Mouse (Mus musculus): ENCODE measurements at regions not wholly inside any gene's neighbourhood (a gene's known extent, or its start where the extent isn't known, plus 50 kb on each side); places are given as distances from the start of the nearest gene placed in this dataset.

DNA sequence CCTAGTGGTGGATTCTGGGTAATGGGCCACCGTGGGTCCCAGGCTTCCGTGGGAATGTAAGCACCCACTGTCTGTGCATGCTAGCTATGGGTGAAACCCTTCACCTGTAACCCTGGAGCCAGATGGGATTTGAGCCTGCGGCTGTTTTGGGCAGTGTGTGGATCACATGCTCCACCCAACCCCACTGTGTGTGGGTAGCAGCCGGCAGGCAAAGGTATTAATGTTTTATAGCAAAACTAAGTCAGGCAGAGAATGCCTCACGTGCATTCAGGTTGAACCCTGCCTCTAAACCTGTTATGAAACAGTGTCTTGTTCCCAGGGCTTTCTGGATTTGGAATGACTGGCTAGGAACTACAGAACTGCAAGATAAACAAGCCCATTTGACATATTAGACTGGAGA lies 66.0 kb downstream of the Gadd45g start:
- Histone ChIP-seq H3K27ac (replicated peaks; ENCODE audit: low read depth, low read length) (no peak overlapping the region), H3K4me3 (replicated peaks; ENCODE audit: low read depth, low read length) (no peak overlapping the region), H3K4me1 (ENCODE audit: control insufficient read depth, insufficient read depth, low read length) (peaks cover 10% of the 10 kb centered on the region), H3K9me3 (ENCODE audit: control insufficient read depth, low read length) (no peaks in the 10 kb centered on the region), H3K4me2 (ENCODE audit: low read length) (no peak overlapping the region), H3K27me3 (ENCODE audit: control insufficient read depth, insufficient read depth, low read length) (peaks cover 24% of the 10 kb centered on the region), H3K9ac (replicated peaks; ENCODE audit: low read length) (no peak overlapping the region), H3K36me3 (ENCODE audit: control insufficient read depth, insufficient read depth, low read length) (no peaks in the 10 kb centered on the region)
- 87% methylated on average over 5 of the region's 5 CpGs for WGBS
- ATAC-seq (ENCODE audit: low FRiP score, low TSS enrichment), result no peak
- DNase-seq, result no peak

DNA sequence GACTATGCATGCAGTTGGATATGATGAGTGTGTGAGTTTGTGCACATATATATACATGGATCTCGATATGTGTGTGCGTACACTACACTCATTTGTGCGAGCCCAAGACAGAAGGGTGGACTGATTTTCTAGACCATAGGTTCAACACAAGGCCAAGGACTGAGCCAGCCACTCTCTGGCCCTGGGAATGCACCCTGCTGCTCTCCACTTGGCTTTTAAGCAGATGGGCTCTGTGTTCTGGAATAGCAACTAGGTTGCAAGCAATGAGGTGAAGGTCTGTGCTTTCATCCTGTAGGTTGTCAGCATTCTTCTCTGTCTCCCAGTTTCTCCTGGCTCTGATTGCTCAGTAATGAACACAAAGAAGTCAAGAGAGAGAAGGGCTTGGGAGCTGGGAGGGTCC lies 66.5 kb downstream of the Gadd45g start:
- ATAC-seq (ENCODE audit: low FRiP score, low TSS enrichment), result no peak
- Histone ChIP-seq H3K27me3 (ENCODE audit: control insufficient read depth, insufficient read depth, low read length) (peaks cover 24% of the 10 kb centered on the region), H3K27ac (replicated peaks; ENCODE audit: low read depth, low read length) (no peak overlapping the region), H3K36me3 (ENCODE audit: control insufficient read depth, insufficient read depth, low read length) (no peaks in the 10 kb centered on the region), H3K9ac (replicated peaks; ENCODE audit: low read length) (no peak overlapping the region), H3K4me2 (ENCODE audit: low read length) (no peak overlapping the region), H3K9me3 (ENCODE audit: control insufficient read depth, low read length) (no peaks in the 10 kb centered on the region), H3K4me1 (ENCODE audit: control insufficient read depth, insufficient read depth, low read length) (peaks cover 15% of the 10 kb centered on the region), H3K4me3 (replicated peaks; ENCODE audit: low read depth, low read length) (no peak overlapping the region)
- 97% methylated on average over 3 of the region's 3 CpGs for WGBS
- no peak for DNase-seq

DNA sequence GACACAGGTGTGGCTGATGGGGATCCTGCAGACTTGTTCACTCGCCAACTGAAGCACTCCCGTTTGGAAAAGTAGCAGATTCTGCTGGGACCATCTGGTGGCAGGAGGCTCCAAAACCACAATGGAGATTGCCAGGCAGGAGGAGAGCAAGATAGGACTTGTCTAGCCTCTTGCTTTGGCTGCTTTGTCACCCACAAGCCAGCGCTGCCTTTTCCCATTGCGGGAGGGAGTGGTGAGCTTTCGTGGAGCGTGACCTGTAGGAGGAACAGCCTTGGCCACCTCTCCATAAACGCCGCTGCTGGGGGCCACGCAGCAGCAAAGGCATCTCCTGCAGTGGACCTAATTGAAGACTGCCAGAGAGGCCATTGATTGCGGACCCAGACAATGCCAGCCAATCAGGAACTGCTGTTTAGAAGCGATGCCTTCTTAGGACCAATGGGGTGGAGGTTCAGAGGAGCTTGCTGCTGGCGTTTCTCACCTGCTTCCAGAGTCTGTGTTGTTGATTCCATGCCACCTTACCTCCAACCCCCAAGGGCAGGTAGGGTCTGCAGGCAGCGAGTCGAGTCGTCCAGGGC lies 70.3 kb downstream of the Gadd45g start:
- Histone ChIP-seq H3K4me2 (ENCODE audit: low read length) (peak overlapping the region; percentile 29; the same call in 1 of the 2 replicates), H3K36me3 (ENCODE audit: control insufficient read depth, insufficient read depth, low read length) (no peaks in the 10 kb centered on the region), H3K27me3 (ENCODE audit: control insufficient read depth, insufficient read depth, low read length) (peaks cover 24% of the 10 kb centered on the region), H3K9ac (replicated peaks; ENCODE audit: low read length) (no peak overlapping the region), H3K4me3 (replicated peaks; ENCODE audit: low read depth, low read length) (no peak overlapping the region), H3K4me1 (ENCODE audit: control insufficient read depth, insufficient read depth, low read length) (peaks cover 53% of the 10 kb centered on the region), H3K27ac (replicated peaks; ENCODE audit: low read depth, low read length) (peak overlapping the region; percentile 79; the same call in 1 of the 2 replicates), H3K9me3 (ENCODE audit: control insufficient read depth, low read length) (no peaks in the 10 kb centered on the region)
- ATAC-seq (ENCODE audit: low FRiP score, low TSS enrichment) (no peak), DNase-seq (no peak)
- 27% methylated on average over 15 of the region's 15 CpGs for WGBS

DNA sequence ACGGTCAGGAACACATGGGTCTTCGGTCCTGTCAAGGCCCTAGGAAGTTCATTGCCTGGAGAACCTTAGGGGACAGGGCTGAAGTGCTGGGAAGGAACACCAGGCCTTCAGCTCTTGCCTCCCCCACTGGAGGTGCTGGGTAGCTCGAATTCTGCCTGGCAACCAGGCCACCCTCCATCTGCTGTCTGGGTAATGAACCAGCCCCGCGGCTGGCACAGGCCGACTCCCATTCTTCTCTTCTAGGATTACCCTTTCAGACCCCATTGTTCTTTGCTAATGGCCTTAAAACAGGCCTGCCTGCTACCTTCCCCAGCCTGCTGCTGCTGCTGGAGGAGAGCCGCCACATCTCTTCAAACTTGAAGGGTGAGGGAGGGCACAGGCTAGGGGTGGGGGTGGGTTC lies 71.2 kb downstream of the Gadd45g start:
- 18% methylated on average over 7 of the region's 7 CpGs for whole genome bisulfite sequencing
- no peak overlapping the region for H3K9ac ChIP-seq (replicated peaks; ENCODE audit: low read length)
- peak; percentile 38; the same call in 1 of the 2 replicates for ATAC-seq (ENCODE audit: low FRiP score, low TSS enrichment)

DNA sequence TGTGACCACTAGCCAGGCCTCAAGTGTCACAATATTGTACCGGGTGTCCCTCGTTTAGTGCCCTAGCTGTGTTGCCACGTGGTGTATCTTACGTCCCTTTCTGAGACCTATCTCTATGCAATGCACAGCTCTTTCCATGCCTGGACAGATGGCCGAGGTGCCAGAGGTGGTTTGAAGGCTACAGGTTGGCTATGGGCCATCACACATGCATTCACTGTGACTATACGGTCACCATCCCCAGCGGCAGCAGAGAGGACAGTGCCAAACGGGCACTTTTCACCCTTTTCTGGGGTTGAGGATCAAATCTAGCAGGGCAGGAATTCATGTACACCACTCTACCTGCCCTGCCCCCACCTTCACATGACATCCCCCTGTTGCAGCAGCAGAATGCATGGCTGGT lies 71.6 kb downstream of the Gadd45g start:
- ATAC-seq (ENCODE audit: low FRiP score, low TSS enrichment) (peak; percentile 9; the same call in 1 of the 2 replicates), DNase-seq (no peak)
- 15% methylated on average over 8 of the region's 8 CpGs for WGBS
- Histone ChIP-seq H3K4me2 (ENCODE audit: low read length) (no peak overlapping the region; the same call in 1 of the 2 replicates), H3K4me3 (replicated peaks; ENCODE audit: low read depth, low read length) (no peak overlapping the region), H3K27me3 (ENCODE audit: control insufficient read depth, insufficient read depth, low read length) (peaks cover 16% of the 10 kb centered on the region; the same call in 1 of the 2 replicates), H3K27ac (replicated peaks; ENCODE audit: low read depth, low read length) (peak overlapping the region; percentile 79), H3K9ac (replicated peaks; ENCODE audit: low read length) (no peak overlapping the region), H3K9me3 (ENCODE audit: control insufficient read depth, low read length) (no peaks in the 10 kb centered on the region), H3K36me3 (ENCODE audit: control insufficient read depth, insufficient read depth, low read length) (no peaks in the 10 kb centered on the region), H3K4me1 (ENCODE audit: control insufficient read depth, insufficient read depth, low read length) (peaks cover 53% of the 10 kb centered on the region)

More for the DNA sequence above, 71.2 kb downstream of the Gadd45g start:
- peak overlapping the region; percentile 79 for H3K27ac ChIP-seq (replicated peaks; ENCODE audit: low read depth, low read length)
- H3K4me1 ChIP-seq (ENCODE audit: control insufficient read depth, insufficient read depth, low read length), result peaks cover 53% of the 10 kb centered on the region
- no peaks in the 10 kb centered on the region for H3K36me3 ChIP-seq (ENCODE audit: control insufficient read depth, insufficient read depth, low read length)
- peak; percentile 75 for DNase-seq
- H3K9me3 ChIP-seq (ENCODE audit: control insufficient read depth, low read length), result no peaks in the 10 kb centered on the region
- H3K4me3 ChIP-seq (replicated peaks; ENCODE audit: low read depth, low read length), result no peak overlapping the region
- peaks cover 21% of the 10 kb centered on the region for H3K27me3 ChIP-seq (ENCODE audit: control insufficient read depth, insufficient read depth, low read length)
- no peak overlapping the region for H3K4me2 ChIP-seq (ENCODE audit: low read length)

DNA sequence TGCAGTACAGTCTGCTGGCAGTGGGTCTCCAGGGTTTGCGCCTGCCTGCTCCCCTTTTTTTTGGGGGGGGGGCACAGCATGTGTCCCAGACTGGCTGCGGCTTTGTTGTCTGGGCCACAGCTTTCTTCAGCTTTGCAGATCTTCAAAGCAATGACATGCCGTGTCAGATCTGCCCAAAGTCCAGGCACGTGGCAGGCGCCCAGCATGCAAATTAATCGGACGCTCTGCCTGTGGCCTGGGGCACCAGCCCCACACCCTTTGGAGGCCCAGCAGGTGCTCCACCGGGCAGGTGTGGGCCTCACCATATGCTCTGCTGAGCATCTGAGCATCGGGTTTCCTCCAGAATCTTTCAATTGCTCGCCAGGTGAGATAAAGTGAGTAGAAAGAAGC lies 72.3 kb downstream of the Gadd45g start:
- peak overlapping the region; percentile 29; the same call in 1 of the 2 replicates for H3K9ac ChIP-seq (replicated peaks; ENCODE audit: low read length)
- H3K9me3 ChIP-seq (ENCODE audit: control insufficient read depth, low read length), result no peaks in the 10 kb centered on the region
- 5% methylated on average over 10 of the region's 10 CpGs for WGBS
- ATAC-seq (ENCODE audit: low FRiP score, low TSS enrichment) (peak; percentile 52; the same call in 1 of the 2 replicates), DNase-seq (peak; percentile 78)
- no peaks in the 10 kb centered on the region for H3K36me3 ChIP-seq (ENCODE audit: control insufficient read depth, insufficient read depth, low read length)
- H3K4me3 ChIP-seq (replicated peaks; ENCODE audit: low read depth, low read length), result no peak overlapping the region
- peaks cover 10% of the 10 kb centered on the region for H3K27me3 ChIP-seq (ENCODE audit: control insufficient read depth, insufficient read depth, low read length)
- peaks cover 53% of the 10 kb centered on the region for H3K4me1 ChIP-seq (ENCODE audit: control insufficient read depth, insufficient read depth, low read length)
- peak overlapping the region; percentile 5 for H3K4me2 ChIP-seq (ENCODE audit: low read length)
- H3K27ac ChIP-seq (replicated peaks; ENCODE audit: low read depth, low read length), result peak overlapping the region; percentile 79

DNA sequence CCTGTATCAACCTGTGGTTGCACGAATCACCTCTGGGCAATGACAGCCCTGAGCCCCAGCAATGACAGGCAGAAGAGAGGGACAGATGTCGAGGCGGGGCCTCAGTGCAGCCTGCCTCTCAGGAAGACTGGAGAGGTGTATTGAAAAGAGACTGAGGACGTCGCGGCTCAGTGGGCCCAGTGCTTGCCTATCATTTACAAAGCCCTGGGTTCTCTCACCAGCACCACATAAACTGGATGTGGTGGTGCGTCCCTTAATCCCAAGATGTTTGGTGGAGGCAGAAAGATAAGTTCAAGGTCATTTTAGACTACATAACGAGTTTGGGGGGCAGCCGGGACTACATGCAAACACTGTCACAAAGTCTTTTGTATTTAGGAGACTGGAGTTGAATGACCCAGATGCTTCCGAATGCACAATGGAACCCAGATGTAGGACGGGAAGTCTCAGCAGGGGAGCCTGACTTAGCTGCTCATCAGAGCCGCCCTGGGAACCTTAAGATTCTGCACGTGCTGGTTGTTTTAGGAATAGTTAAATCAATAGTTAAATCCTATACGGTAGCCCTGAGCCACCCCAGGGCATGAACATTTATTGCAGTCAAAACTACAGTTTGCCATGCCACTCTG lies 72.8 kb downstream of the Gadd45g start:
- Histone ChIP-seq H3K9ac (replicated peaks; ENCODE audit: low read length) (no peak overlapping the region; the same call in 1 of the 2 replicates), H3K4me2 (ENCODE audit: low read length) (peak overlapping the region; percentile 22), H3K9me3 (ENCODE audit: control insufficient read depth, low read length) (no peaks in the 10 kb centered on the region), H3K27ac (replicated peaks; ENCODE audit: low read depth, low read length) (peak overlapping the region; percentile 79), H3K4me3 (replicated peaks; ENCODE audit: low read depth, low read length) (no peak overlapping the region), H3K4me1 (ENCODE audit: control insufficient read depth, insufficient read depth, low read length) (peaks cover 53% of the 10 kb centered on the region), H3K36me3 (ENCODE audit: control insufficient read depth, insufficient read depth, low read length) (no peaks in the 10 kb centered on the region), H3K27me3 (ENCODE audit: control insufficient read depth, insufficient read depth, low read length) (peaks cover 11% of the 10 kb centered on the region)
- ATAC-seq (ENCODE audit: low FRiP score, low TSS enrichment) (peak; percentile 32; the same call in 1 of the 2 replicates), DNase-seq (peak; percentile 62)
- WGBS, result 4% methylated on average over 14 of the region's 14 CpGs

DNA sequence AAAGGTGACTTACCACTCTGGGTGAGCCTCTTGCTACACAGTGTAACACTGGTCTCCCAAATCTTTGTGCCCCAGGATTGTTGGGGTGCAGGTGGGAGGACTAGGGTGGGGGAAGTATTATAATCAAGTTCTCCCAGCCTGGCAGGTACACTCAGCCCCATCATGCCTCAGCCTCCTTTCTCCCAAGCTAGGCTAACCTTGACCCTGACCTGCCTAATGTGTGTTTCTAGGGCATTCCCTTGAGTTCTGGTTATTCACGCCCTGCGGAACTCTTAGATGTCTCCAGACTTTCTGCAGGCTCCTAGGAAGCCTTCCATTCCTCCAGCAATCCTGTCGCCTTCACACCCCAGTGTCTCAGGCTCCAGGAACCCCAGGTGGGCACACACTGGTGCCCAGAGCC lies 73.5 kb downstream of the Gadd45g start:
- DNase-seq (no peak), ATAC-seq (ENCODE audit: low FRiP score, low TSS enrichment) (no peak)
- Histone ChIP-seq H3K4me3 (replicated peaks; ENCODE audit: low read depth, low read length) (no peak overlapping the region), H3K27me3 (ENCODE audit: control insufficient read depth, insufficient read depth, low read length) (peaks cover 13% of the 10 kb centered on the region), H3K4me1 (ENCODE audit: control insufficient read depth, insufficient read depth, low read length) (peaks cover 53% of the 10 kb centered on the region), H3K9ac (replicated peaks; ENCODE audit: low read length) (no peak overlapping the region), H3K27ac (replicated peaks; ENCODE audit: low read depth, low read length) (peak overlapping the region; percentile 79), H3K36me3 (ENCODE audit: control insufficient read depth, insufficient read depth, low read length) (no peaks in the 10 kb centered on the region), H3K4me2 (ENCODE audit: low read length) (peak overlapping the region; percentile 22), H3K9me3 (ENCODE audit: control insufficient read depth, low read length) (no peaks in the 10 kb centered on the region)
- 11% methylated on average over 3 of the region's 3 CpGs for WGBS
